Mouse (Mus musculus): ENCODE results near the gene Plce1.
"Not testable (repeated sequence)": the region's sequence is repeated elsewhere in the genome, so short reads cannot be mapped to it uniquely, and the experiment has no call there.

Gene Plce1

GRCm38 (mm10) chr19:38642515-38642914 is 161.6 kb downstream of the Plce1 start:
- DNase-seq (ENCODE audit: low read depth): not testable (repeated sequence)

DNA sequence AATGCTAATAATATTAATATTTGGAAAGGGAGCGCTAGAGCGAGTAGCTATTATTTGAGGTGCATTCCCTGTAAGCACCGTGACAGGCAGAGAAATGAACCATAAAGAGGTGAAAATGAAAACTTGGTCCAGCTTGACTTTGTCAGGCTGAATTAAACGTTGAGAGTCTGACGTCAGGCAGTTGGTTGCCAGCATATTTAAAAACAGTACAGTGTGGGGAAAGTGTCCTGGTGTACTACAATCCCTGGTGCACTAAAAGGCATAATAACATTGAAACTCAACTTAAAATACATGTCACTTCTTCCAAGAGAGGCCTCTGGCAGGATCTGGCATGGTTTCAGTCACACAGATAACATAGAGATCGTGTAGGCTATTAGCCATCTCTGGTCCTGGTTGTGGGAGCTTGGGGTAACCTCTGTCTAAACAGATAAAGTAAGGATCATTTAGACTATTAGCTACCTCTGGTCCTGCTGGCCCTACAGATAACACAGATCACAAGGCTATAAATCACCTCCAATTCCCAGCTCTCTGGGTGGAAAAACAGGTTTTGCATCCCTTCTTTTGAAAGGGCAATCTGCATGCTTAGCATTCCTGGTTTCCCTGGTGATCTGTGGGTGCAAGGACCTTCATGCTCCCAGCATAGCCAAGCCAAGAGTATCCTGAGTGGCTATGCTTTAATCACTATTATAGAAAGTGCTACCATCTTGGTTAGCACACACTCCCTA is 164.1 kb downstream of the Plce1 start:
- no peak for DNase-seq (ENCODE audit: low read depth)

DNA sequence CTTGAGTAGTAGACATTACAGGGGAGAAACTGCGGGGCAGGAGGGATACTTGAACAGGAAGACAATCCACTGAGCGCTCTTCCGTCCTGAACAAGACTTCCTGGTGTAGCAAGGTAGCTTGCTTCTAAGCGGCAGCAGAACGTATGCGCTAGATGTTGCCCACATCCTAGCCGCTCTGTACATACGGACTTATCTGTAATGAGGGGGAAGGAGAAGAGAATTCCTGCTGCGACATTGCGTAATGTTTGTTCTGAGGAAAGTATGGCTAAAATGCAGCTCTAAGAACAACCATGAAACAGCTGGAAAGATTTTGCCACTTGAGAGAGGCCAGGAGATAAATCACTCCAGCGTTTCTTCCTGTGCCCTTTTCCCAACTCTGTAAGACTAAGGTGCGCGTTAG is 177.1 kb downstream of the Plce1 start:
- no peak for DNase-seq (ENCODE audit: low read depth)

DNA sequence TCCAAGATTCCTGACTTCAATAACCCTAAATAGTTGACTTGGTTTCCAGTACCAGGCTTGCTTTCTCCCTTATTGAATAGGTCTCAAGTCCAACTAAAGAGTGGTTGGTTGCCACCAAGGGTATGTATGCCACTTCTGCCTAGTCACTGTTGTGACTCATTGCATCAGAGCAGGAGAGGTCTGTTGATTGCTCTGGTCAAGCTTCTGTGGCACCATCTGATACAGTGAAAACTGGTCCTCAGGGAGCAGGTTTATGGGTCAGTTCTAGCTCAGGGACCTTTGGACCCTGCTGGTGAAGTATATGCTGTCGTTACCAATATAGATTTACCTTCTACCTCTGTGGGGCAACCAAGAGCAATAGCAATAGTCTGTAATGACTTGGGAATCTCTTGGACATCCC is 184.5 kb downstream of the Plce1 start:
- DNase-seq (ENCODE audit: low read depth): no peak

DNA sequence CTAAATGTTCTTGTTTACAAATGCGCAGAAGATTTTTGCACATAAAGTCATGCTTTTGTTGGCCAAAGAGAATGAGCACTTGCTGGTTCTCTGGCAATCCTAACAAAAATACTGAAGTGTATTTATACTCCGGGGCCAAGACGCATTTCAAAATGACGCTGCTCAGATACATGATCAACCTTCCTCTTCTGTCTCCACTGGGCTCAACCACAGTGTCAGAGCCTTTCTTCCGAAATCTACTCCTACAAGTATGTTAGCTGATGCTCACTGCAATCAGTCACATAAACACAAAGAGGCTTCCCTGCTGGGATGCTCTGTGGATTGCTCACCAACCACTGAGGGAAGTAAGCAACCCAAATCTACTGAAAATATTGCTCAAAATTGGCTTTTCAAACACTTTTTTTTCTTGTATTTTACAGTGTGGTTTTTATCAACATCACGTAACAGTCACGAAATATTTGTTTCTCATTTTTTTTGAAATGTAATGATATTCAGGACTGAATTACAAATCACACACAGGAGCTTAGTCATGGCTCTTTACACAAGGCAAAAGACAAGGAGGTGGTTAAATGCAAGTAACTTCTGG is 191.2 kb downstream of the Plce1 start:
- no peak for DNase-seq (ENCODE audit: low read depth)

DNA sequence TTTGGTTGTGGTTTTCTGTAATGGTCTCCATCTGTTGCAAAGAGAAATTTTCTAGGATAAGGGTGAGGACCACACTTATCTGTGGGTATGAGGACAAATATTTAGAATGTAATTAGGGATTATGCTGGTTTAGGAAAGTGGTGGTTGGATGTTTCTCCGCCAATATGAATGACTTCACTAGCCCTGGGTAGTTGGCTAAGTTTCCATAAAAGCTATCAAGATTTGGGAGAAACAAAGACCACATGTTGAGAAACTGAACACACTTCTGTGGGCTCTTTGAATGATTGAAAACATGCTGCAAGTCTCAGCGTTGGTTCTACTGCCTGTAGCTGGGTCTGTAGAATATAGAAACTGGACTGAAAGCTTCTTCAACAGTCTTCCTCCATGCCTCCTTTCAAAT is 193.0 kb downstream of the Plce1 start:
- no peak for DNase-seq (ENCODE audit: low read depth)

GRCm38 (mm10) chr19:38678655-38679054 is 197.7 kb downstream of the Plce1 start:
- no peak for DNase-seq (ENCODE audit: low read depth)

DNA sequence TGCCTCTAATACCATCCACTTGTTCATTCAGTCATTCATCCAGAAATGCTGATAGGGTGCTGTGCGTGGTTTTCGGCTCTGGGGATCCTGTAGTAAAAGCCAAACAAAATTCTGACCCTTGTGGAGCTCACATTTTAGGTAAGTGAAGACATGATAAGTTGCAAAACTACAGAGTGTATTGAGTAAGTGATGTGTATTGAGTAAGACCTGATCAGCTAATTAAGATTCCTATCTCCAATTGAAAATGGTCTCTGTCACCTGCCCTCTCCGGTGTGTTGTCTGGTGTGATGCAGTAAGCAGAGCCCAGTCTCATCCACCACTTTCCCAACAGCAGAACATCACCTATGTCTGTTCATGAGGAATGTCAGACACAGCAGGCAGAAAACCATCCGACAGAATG is 198.6 kb downstream of the Plce1 start:
- no peak for DNase-seq (ENCODE audit: low read depth)

- DNase-seq (ENCODE audit: low read depth): no peak
These were observed 206.4 kb downstream of the Plce1 start for GRCm38 (mm10) chr19:38687326-38687725.

- DNase-seq (ENCODE audit: low read depth): no peak
These were observed 208.0 kb downstream of the Plce1 start for GRCm38 (mm10) chr19:38688741-38689507.

- DNase-seq (ENCODE audit: low read depth): no peak
These were observed 209.4 kb downstream of the Plce1 start for GRCm38 (mm10) chr19:38690276-38690675.

DNA sequence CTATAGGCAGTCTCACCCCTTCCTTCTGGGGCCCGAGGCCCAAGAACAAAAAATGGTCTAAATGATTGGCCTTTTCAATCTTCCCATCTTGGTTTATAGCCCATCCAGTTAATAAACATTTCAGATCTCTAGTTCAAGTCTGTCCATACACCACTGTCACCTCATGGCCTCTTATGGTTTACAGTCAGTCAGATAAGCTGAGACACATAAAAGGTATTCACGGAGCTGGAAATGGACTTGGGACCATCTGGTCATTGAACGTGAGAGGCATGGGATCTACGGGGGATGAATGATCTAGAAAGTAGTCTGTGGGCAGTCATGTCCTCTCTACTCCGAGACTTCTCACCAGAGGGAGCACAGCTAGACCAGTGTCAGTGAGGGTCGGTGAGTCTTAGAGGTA is 210.6 kb downstream of the Plce1 start:
- no peak for DNase-seq (ENCODE audit: low read depth)

GRCm38 (mm10) chr19:38693331-38693730 is 212.4 kb downstream of the Plce1 start:
- DNase-seq (ENCODE audit: low read depth): no peak

GRCm38 (mm10) chr19:38693769-38694168 is 212.9 kb downstream of the Plce1 start:
- DNase-seq (ENCODE audit: low read depth): no peak

GRCm38 (mm10) chr19:38701776-38702175 is 220.9 kb downstream of the Plce1 start:
- no peak for DNase-seq (ENCODE audit: low read depth)

- DNase-seq (ENCODE audit: low read depth): no peak
These were observed 223.8 kb downstream of the Plce1 start for GRCm38 (mm10) chr19:38704742-38705141.

DNA sequence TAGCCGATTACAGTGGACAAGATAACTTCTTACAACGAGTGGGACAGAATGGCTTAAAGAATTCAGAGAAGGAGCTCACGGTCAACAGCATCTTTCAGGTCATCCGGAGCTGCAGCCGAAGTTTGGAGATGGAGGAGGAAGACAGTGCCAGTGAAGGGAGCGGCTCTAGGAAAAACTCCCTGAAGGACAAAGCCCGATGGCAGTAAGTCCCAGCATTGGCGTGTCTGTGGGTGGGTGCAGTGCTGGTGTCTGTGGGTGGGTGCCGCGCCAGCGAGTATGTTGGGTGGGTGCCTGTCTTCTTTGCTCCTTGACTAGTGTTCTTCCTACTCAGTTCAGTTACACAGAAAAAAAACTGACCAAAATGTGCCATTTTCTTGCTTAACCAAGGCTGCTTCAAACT is 224.3 kb downstream of the Plce1 start:
- no peak for DNase-seq (ENCODE audit: low read depth)

- no peak for DNase-seq (ENCODE audit: low read depth)
These were observed 225.5 kb downstream of the Plce1 start for GRCm38 (mm10) chr19:38706449-38706848.

DNA sequence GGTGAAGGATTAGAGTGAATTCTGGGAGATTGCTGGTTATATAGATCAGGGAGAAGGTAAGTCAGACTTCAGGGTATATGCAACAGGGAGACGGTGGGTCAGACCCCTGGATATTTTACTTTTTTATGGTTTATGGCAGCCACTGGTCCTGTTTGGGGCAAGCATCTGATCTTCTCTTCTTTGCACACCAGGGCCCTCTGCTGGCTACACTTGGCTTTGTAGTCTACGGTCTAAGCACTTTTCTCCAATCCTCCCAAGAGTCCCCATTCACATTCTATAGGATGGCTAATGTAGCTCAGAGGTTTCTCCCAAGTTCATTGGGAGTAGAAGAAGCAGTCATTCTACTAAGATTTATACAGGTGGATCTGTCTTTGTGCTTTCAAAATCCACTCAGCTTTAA is 228.5 kb downstream of the Plce1 start:
- no peak for DNase-seq (ENCODE audit: low read depth)

DNA sequence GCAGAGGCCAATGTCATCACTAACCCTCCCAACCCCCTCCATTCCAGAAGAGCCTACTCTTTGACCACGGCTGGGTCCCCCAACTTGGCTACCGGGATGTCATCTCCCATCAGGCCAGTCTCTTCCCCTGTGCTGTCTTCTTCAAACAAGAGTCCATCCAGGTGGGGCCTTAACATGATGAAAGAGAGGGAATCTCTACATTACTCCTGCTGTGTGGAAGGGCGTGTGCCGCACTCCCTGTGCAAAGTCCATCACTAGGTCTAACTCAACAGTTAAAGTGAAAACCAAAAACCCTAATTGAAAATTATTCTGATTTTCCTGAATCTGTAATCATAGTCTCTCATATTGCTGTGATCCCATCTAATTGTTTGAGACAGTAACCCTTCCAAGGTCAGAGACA is 240.9 kb downstream of the Plce1 start:
- DNase-seq (ENCODE audit: low read depth): no peak

GRCm38 (mm10) chr19:38722982-38723381 is 242.1 kb downstream of the Plce1 start:
- no peak for DNase-seq (ENCODE audit: low read depth)

GRCm38 (mm10) chr19:38723969-38724368 is 243.1 kb downstream of the Plce1 start:
- DNase-seq (ENCODE audit: low read depth): no peak

- no peak for DNase-seq (ENCODE audit: low read depth)
These were observed 247.9 kb downstream of the Plce1 start for GRCm38 (mm10) chr19:38728842-38729241.
